Mouse (Mus musculus) heart, adult 11 months (tissue): Measurements from ENCODE around the gene Hoxb5.

Experiments
- DNase-seq: peaks from one replicate; pipeline ENCODE4 v3.0.0; 2022

Hoxb5 gene

DNA sequence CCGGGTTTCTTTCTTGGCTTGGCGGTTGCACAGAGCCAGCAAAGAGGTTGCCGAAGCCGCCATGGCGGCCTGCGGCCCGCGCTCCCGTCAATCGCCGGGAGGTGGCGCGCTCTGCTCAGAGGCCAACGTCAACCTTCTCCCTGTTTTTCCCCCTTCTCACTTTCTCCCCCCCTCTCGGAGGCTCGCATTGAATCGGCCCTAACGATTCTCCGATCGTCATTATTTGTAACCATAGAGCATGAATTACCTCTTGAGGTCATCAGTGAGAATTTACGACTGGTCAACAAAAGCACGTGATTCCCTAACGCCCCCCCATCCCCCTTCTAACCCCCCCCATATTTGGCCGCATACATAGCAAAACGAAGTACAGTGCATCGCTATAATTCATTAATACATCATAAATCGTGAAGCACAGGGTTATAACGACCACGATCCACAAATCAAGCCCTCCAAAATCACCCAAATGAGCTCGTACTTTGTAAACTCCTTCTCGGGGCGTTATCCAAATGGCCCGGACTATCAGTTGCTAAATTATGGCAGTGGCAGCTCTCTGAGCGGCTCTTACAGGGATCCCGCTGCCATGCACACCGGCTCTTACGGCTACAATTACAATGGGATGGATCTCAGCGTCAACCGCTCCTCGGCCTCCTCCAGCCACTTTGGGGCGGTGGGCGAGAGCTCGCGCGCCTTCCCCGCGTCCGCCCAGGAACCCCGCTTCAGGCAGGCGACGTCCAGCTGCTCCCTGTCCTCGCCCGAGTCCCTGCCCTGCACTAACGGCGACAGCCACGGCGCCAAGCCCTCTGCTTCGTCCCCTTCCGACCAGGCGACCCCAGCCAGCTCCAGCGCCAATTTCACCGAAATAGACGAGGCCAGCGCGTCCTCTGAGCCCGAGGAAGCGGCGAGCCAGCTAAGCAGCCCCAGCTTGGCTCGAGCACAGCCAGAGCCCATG is at the start of gene Hoxb5:
TSS of gene Hoxb5 (plus strand) at position 186 of the 949 bp plus-strand sequence.
- peak; percentile 92 for DNase-seq

DNA sequence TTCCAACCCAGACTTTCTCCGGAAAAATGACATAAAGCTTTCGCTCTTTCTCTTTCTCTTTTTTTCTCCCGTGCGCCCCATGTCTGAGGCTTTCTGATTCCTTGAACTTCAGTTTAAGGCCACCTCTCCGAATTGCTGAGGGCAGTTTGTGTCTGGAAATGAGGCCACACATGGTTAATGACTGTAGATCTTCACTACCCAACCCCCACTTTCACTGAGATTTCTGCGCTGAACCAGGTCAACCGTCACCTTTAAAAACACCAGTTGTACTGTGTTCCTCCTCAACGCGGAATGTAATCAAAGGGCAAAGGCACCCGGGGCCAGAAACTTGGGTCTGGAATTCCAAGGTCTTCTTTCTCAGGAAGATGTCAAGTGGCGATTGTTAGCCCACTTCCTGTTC is 48.9 kb upstream of the Hoxb5 start:
- DNase-seq = no peak

DNA sequence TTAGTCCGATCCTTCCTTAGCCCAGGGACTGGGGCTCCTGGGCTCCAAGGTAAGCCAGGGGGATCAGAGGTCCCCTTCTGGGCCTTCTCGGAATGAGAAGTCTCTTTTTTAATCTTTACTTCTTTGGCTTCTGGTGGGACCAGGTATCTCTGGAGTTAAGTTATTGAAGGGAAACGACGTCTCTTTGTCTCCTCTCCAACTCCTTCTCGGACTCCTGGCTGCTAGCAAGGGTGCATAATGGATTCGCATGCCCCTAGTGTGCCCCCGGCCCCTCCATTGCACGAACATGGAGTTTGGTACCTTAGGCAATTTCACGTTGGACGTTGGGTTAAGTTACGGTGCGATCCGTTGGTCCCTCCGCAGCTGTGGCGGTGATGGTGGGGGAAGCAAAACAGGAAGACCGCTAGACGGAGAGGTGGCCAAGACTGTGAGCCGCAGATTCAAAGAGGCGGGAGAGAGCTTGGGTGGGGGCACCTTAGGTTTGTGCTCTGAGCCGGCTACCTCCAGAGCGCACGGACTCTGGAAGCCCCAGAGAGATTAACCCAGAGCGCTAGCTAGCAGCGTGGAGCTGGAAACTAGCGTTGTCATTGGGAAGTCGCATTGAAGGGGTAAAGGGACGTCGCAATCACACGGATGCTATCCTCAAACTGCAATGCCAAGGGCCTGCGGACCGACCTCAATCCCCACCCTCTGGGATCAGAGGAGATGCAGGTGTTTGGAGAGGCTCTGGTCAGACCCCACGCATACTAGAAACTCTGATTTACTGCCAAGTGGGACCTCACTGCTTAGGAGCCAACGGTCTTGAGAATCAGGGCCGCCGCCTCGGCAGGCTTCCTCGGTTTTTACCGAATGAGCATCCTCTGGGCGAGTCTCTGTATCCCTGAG is 47.8 kb upstream of the Hoxb5 start:
- no peak for DNase-seq

GRCm38 (mm10) chr11:96255996-96256445 is 47.1 kb upstream of the Hoxb5 start:
- no peak for DNase-seq

GRCm38 (mm10) chr11:96257141-96257540 is 46.0 kb upstream of the Hoxb5 start:
- no peak for DNase-seq

DNA sequence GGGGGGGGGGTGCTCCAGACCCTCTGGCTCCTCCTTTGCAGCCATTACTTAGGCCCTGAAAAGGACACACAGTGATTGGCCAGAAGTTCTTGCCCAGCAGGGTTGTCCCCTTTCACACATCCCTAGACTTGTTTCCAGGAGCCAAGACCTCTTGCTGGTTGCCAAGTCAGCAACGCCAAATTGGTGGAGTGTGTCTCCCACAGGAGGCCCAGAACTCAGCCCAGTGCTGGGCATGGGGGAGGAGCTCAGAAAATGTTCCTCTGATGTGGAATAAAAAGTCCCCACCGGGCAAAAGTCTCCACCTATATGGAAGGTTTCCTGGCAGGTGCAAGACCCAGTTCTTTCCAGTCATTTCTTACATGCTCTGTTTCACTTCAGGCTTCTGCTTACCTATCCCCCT is 44.1 kb upstream of the Hoxb5 start:
- no peak for DNase-seq

DNA sequence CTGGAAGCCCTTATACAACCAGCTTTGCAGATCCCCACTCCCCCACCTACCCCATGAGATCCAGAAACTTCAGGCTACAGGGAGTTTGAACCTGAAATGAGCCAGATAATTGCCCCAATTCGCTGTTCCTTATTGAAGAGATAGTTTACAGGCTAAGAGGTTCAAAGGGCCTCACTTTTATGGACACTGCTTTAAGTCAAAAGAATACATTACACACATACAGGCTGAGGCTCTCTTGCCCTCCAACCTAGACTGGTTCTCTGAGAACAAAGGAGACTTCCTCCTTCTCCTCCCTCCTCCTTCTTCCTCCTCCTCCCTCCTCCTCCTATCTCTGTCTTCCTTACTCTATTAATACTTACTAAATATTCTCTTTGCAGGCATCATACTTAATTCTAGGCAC is 43.6 kb upstream of the Hoxb5 start:
- DNase-seq = no peak

GRCm38 (mm10) chr11:96260310-96260970 is 42.7 kb upstream of the Hoxb5 start:
- DNase-seq = no peak

DNA sequence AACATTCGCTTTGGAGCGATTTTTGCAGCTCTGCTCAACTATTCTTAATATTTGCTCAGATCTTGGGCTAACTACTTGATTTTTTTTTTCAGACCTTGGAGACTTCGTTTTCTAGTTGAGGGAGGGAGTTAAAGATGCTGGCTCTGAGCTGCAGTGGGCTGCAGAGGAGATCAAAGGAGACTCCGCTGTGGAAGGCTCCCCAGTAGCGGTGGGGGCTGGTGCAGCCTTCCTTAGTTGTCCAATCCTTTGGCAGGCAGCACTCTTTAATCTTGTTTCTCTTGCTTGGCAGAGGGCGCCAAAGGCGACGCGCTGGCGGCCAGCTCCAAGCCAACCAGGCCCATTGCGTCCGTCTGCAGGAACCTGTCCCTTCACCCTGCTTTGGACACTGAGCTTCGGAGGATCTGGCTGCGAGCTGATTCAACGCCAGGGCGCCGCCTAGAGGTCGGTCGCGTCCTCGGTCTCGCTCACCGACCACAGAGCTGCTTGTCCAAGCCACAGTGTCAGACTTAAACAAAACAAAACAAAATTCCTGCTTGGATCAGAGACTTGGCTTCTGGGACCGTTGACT is 41.7 kb upstream of the Hoxb5 start:
- DNase-seq = peak; percentile 90

- DNase-seq = no peak
Observed at GRCm38 (mm10) chr11:96262262-96262830, 40.8 kb upstream of the Hoxb5 start.

DNA sequence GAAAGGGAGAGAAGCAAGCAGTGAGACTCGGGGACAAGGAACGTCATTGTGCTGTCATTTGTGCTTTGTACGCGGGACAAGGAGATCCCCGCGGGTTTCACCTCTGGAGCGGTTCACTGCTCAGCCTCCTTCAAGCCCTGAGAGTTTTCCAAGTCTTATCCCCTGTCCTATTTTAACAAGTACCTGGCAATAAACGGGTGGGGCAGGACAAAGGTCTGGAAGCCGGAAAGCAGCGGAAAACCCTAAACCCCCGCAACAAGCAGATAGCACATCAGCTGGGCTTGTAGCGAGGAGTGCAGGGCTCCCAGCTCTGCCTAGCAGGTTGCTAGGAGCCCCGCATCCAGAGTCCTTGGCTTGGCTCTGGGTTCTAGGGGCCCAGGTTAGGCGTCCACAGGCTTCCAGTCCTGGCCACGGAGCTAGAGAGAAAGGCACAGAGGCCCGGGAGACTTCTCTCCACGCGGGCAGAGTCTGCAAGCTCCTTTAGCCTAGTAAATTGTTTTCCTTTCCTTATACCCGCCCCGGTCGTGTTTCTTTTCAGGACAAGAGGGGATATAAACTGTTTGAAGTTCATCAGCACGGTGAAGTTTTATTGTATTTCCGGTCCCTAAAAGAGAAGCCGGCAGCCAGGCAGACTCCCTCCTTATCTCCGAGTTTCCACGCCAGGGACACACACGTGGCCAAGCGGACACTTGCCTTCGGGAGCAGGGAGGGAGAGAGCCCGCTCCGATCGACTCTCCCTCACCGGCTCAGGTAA is 39.3 kb upstream of the Hoxb5 start:
- DNase-seq = no peak

- DNase-seq = no peak
Observed at GRCm38 (mm10) chr11:96264390-96265020, 38.6 kb upstream of the Hoxb5 start.

DNA sequence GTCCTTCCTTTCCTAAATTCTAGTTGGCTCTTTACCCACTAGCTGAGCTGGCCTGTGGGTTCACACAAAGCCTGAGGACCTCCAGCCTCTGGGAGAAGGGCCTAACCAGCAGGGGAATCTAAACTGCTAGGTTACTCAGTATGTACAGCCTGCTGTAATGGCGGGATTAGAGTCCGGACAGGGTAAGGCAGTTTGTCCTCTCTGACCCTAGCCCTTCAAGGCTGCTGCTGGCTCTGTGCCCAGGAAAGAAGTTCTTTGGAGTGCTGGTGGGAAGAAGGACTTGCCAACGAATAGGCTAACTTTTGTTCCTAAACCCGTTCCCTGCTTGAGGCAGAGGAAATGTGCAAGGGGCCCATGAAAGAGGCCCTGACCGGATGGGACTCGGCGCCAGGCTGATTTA is 37.2 kb upstream of the Hoxb5 start:
- no peak for DNase-seq

DNA sequence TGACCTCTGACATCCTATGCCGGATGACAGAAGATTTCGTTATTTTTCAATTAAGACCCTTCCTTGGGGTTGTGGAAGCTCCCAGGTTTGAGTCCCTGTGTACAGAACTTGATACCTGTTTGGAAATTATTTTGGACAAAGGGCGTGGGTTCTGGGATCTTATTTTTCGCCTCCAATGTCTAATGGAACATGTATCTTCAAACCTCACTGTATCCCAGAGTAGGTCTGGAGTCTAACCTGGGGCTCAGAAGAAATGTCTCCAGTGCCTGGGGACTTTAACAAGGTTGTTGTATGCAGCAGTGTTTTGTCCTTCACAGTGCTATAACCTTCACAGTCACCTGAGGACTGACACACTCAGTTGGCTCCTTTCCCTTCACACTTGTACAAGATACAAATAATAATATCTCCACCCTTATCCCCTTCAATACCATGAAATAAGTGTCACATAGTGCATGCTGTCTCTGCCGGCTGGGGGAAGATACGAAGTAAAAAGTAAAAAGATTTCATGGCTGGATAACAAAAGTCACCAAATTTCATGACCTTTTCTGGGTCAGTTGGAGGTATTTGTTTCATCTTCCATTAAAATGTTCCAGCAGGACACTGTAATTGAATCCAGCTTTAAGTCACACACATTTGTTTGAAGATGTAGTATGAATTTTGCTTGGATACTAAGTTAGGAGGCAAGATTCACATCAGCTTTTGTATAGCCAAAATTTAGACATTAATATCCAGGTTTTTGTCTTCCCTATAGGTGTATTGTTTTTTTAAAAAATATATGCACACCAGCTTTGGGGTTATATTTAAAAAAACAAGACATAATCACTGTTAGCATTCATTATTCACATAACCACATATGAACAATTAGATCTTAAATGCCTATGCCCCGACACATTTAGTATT is 35.9 kb upstream of the Hoxb5 start:
- DNase-seq = no peak

DNA sequence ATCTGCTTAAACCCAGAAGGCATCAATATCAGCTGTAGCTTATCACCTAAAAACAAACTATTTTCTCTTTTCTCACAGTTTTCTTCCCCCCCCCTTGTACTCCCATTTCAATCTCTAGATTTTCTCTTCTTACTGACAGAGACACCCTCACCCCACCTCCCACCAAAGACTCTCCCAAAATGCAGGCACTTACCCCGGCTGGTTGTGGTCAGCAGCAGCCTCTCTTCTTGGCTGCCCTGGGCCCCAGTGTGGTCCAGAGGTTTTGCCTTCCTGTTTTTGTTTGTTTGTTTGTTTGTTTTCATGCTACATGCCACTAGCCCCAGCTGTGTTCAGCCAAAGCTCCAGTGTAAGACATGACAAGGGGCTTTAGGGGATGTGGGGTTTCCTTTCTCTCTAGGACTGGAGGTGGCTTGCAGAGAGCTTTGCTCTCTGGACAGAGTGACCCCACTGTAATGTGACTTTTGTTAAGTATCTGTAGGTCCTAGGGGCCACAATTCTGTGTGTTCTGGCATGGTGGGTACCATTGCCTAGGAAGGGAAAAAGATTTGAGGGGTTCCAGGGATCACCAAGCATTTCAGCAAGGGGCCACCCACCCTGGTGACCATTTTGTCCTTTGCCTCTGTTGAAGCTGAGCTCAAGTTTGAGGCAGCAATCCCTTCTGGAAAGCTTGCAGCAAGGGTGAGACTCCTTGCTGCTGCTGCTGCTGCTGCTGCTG is 34.9 kb upstream of the Hoxb5 start:
- no peak for DNase-seq

GRCm38 (mm10) chr11:96269869-96270268 is 33.3 kb upstream of the Hoxb5 start:
- peak; percentile 90 for DNase-seq

- DNase-seq = peak; percentile 88
Observed at GRCm38 (mm10) chr11:96270996-96271540, 32.1 kb upstream of the Hoxb5 start, which contains the start of gene Hoxb9. Gene Hoxb9, plus strand, starts transcription at chr11:96271457.

- DNase-seq = no peak
Observed at GRCm38 (mm10) chr11:96271541-96272011, 31.6 kb upstream of the Hoxb5 start.
